Mouse (Mus musculus) midbrain, embryonic 15.5 days (tissue): ENCODE results near the gene Gm21921. TPM values are rescaled to one million over a fixed set of nuclear protein-coding genes. Genes with fewer than 3 reads are reported as not detected.
"Not testable (repeated sequence)": the region's sequence is repeated elsewhere in the genome, so short reads cannot be mapped to it uniquely, and the experiment has no call there.

ENCODE experiments used
- ATAC-seq: fragments of 200-750 bp; cut with Nextera tagmentation; replicated peaks from 2 replicates; pipeline ENCODE4 v1.8.0; 2017; ENCODE audit warnings: moderate TSS enrichment
- H3K27ac ChIP-seq: fragments of 300-500 bp; sonication (generic); 2 replicates; pipeline ENCODE4 v1.5.1; 2015; ENCODE audit warnings: mild to moderate bottlenecking, inconsistent platforms
- H3K27me3 ChIP-seq: fragments of 300-500 bp; sonication (generic); replicated peaks from 2 replicates; pipeline ENCODE4 v1.6.1; 2015; ENCODE audit warnings: inconsistent platforms
- H3K36me3 ChIP-seq: fragments of 300-500 bp; sonication (generic); replicated peaks from 2 replicates; pipeline ENCODE4 v1.6.1; 2015; ENCODE audit warnings: inconsistent platforms
- H3K4me1 ChIP-seq: fragments of 300-500 bp; sonication (generic); 2 replicates; pipeline ENCODE4 v1.6.1; 2015; ENCODE audit warnings: inconsistent platforms
- H3K4me2 ChIP-seq: fragments of 300-500 bp; sonication (generic); 2 replicates; pipeline ENCODE4 v1.6.1; 2015; ENCODE audit warnings: inconsistent platforms, mild to moderate bottlenecking, moderate library complexity
- H3K4me3 ChIP-seq: fragments of 300-500 bp; sonication (generic); 2 replicates; pipeline ENCODE4 v1.5.1; 2015; ENCODE audit warnings: mild to moderate bottlenecking, inconsistent platforms
- H3K9ac ChIP-seq: fragments of 300-500 bp; sonication (generic); 2 replicates; pipeline ENCODE4 v1.6.1; 2015; ENCODE audit warnings: mild to moderate bottlenecking, inconsistent platforms
- H3K9me3 ChIP-seq: fragments of 300-500 bp; sonication (generic); 2 replicates; pipeline ENCODE4 v1.6.1; 2016; ENCODE audit warnings: inconsistent platforms
- WGBS: fragments of 180-500 bp; shearing (Covaris S2); methylation state at CpG from one replicate; pipeline ENCODE4 v1.1.7; 2015; ENCODE audit warnings: mixed read lengths; 5-methylcytosine and 5-hydroxymethylcytosine counted together
- polyA plus RNA-seq: library from polyadenylated mRNA; unstranded; fragments of >200 nt; fragmentation: Nextera tagmentation; extraction: Ambion mirVana; gene quantifications from 2 replicates; pipeline ENCODE4 v1.2.1, GENCODE M21; 2015

Gene Gm21921
- not detected in 2 replicates for polyA plus RNA-seq

DNA sequence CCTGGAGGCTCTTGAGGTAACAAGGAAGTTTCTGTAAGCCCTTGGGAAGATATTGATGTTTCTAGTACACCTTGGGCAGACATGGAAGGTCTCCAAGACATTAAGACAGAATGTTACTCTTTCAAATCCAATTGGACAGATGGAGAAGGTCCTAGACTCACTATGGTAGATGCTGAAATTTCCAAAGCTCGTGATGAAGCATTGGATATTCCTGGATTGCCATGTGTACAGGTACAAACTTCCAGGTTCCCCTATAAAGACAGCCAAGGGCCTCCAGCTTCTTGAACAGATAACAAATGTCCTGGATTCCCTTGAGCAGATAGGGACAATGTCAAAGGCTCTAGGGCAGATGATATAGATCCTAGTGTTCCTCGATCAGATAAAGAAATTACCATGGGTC lies at the start of gene Gm21921:
Gene Gm21921 (minus strand): TSS at position 101 of the 400 bp plus-strand sequence.
- H3K4me3 ChIP-seq, ATAC-seq: not testable (repeated sequence)
- WGBS = no CpG with 5 or more reads among the region's 2 CpGs

More for the DNA sequence above, at the start of gene Gm21921:
- not testable (repeated sequence) for H3K9me3 ChIP-seq, H3K4me2 ChIP-seq, H3K27ac ChIP-seq, H3K36me3 ChIP-seq, H3K9ac ChIP-seq, H3K4me1 ChIP-seq, H3K27me3 ChIP-seq
